Mouse (Mus musculus): Measurements from ENCODE around the gene Zfp526. TPM values are rescaled to one million over a fixed set of nuclear protein-coding genes. Genes with fewer than 3 reads are reported as not detected.

Gene Zfp526
- total RNA-seq, 2 experiments from 2014 or later = 9.3 to 9.4 TPM

DNA sequence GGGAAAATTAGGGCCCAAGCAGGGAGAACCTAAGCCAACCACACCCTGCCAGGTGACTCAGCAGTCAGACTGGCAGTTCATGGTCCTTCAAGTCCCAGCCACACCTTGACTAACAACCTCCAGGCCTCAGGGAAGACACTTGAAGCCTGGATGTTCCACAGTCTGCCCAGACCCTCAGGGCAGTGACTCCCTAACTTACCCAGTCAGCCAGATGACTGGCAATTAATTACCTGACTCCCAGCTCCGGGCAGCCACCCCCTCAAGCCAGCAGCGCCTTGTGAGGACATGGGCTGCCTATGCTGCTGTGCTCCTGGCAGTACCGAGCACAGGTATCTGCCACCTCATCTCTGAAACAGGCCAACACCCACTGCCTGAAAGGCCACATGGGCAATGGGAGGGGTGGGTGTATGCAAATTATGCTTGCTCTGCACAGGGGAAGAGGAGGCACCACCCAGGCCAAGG lies 12.0 kb upstream of the Zfp526 start:
- DNase-seq = no peak

DNA sequence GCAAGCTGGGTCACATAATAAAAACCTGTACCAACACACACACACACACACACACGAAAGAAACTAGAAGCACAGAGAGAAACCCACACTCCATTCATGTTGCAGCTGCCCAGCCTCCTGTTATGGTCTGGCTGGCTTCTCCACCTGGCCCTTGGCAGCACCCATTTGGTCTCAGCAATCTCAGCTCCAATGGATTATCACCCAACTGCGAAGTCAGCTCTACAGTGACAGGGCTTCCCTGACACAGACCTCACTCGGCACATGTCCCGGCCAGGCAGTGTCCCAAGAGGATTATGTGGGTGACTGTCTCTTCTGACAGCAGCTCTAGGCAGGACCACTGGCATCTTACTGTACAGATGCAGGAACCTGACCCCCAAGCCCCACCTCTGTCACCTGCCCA lies 10.7 kb upstream of the Zfp526 start:
- no peak for DNase-seq

DNA sequence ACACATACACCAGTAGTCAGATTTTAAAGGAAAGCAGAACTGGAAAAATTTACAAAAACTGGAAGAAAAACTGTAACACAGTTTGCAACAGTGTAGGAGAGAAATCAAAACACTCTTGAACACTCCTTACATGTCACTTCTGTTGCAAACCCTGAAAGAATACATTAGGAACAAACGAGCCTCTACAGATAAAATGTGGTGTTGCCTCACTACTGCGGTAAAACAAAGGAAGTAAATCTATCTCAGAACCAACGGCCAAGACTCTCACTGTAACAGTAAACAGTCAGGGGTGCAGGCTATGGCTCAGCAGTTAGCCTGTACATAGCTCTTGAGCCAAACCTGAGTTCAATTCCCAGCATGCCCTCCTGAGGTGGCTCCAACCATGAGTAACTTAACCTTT lies 8.1 kb upstream of the Zfp526 start:
- DNase-seq = no peak

- DNase-seq = no peak
Observed at GRCm38 (mm10) chr7:25214172-25214571, 7.1 kb upstream of the Zfp526 start.

GRCm38 (mm10) chr7:25217653-25218395 lies 3.4 kb upstream of the Zfp526 start:
- DNase-seq = no peak

- peak; percentile 43 to 58 for DNase-seq
Observed at GRCm38 (mm10) chr7:25218705-25219415, 2.4 kb upstream of the Zfp526 start.

DNA sequence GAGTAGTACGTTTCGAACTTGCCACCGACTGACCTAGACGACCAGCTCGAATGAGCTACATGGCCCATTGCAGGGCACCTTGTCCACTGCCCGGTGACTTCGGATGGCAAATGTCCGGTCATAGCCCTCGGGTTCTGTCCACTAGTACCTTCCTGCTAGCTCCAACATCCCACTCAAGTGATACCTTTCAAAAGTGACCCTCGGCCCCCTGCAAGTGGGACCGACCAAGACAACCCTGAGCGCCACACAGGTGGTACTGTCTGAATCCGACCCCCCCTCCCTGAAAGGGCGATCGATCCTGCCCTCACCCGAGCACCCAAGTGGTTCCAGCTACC lies 1.8 kb upstream of the Zfp526 start:
- DNase-seq = peak in 1 of 2 experiments; percentile 46

GRCm38 (mm10) chr7:25219756-25220456 lies 1.3 kb upstream of the Zfp526 start:
- DNase-seq = peak; percentile 96 to 97

DNA sequence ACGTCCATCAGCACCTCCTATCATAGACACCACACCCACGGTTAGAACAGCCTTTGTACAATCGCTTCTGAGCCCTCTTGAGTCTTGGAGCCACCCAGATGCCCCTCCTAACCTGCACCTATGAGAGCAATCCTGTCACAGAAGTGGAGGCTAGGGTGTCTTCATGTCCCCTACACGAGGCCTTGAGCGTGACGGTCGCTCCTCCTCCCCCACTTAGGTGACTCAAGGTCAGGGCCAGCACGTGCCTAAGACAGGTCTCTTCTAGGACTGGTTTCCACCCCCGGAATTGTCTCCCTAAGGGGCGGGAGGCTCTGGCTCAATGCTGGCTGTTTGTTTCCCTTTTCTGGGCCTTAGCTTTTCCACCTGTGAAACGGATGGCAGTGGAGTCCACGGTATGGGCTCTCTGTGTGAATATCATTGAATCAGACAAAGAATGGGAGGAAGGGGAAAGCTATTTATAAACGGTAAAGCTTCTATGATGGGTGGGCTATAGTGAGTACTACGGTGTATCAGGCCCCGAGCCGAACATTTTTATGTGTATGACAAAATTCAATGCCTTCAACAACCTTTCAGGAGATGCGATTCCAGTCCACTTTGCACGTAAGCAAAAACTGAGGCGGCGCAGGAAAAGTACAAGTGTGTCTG lies 646 bp upstream of the Zfp526 start, which contains the start of gene Dedd2:
TSS of gene Dedd2 (minus strand) at position 159 of the 645 bp plus-strand sequence.
- DNase-seq = peak; percentile 48 to 62

GRCm38 (mm10) chr7:25222275-25222967 lies 1.2 kb downstream of the Zfp526 start:
- no peak for DNase-seq

- no peak for DNase-seq
Observed at GRCm38 (mm10) chr7:25227523-25228300, 6.5 kb downstream of the Zfp526 start.

DNA sequence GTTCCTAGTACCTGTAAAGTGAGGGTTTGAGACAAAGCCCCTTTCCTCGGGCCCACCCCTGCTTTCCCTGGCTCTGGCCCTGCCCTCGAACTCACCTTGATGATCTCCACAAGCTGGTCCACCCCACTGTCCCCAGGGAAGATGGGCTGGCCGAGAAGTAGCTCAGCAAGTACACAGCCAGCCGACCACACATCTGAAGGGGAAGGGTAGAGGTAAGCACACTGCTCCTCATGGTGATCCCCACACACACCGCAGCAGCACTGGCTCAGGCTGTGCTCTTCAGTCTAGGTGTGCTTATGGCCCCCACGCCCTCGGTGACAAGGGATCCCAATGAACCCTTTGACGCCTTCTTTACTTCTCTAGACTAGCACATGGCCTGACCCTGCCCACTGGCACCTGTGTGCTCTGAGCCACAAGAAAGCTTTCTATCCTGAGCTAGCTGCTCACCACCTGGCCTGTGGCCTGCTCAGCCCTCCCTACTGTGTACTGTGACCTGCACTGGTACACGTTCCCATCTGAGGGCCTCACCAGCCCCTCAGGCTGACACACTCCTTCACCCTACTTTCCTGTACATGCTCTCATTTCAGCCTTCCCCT lies 9.6 kb downstream of the Zfp526 start:
- no peak for DNase-seq

DNA sequence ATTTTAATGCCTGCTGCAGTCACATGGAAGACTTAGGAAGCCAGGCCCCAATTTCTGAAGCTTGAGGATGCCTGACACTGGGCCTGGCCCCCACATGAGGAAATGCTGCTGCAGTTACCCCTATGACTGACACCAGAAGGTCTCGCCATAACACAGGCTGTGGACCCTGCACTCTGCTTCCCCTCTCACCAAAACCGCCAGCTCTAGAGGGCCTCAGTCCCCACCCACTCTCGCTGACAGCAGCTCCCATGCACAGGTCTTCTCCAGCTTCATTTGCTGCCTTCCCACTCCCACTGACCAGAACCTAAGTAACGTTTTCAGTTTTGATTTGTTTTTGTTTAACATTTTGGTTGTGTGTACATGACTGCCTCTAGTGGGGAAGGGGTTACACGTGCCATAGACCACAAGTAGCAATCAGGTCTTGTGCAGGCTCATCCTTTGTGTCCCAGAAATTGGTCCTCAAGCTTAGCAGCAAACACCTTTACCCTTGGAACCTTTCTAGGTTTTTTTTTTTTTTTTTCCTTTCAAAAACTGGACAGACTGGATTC lies 10.9 kb downstream of the Zfp526 start:
- DNase-seq = no peak

DNA sequence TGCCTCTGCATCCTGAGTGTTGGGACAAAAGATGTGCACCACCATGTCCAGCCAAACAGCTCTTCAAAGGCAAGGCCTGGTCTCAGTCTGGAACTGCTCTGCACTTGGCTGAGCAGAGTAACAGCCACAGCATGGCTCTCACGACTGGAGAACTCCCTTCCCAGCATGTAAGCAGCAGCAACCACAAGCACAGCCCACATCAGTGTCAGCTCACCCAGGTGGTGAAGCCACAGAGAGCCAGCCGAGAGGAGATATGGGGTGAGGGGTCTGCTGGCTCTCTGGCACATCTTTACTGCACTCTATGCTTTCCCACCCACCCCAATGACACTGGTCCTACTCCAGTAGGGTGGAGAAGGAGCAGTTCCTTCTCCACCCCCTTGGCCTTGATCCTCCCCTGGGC lies 11.8 kb downstream of the Zfp526 start:
- DNase-seq = no peak

DNA sequence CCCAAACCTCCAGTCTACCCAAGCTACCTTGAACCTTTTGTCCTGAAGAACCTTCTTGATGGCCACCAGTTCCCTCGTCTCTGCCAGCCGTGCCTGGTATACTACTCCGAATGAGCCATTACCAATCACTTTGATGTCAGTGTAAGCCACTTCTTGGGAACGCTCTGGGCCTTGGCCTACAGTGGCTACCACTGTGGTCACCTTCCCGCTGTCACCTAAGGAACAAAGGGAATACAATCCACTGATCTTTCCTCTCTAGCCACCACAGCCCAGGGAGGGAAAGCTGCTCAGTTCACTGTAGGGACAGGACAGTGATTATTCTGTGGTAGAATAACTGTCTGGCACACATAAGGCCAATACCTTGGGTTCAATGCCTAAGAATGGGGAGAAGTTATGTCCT lies 14.3 kb downstream of the Zfp526 start:
- no peak for DNase-seq

DNA sequence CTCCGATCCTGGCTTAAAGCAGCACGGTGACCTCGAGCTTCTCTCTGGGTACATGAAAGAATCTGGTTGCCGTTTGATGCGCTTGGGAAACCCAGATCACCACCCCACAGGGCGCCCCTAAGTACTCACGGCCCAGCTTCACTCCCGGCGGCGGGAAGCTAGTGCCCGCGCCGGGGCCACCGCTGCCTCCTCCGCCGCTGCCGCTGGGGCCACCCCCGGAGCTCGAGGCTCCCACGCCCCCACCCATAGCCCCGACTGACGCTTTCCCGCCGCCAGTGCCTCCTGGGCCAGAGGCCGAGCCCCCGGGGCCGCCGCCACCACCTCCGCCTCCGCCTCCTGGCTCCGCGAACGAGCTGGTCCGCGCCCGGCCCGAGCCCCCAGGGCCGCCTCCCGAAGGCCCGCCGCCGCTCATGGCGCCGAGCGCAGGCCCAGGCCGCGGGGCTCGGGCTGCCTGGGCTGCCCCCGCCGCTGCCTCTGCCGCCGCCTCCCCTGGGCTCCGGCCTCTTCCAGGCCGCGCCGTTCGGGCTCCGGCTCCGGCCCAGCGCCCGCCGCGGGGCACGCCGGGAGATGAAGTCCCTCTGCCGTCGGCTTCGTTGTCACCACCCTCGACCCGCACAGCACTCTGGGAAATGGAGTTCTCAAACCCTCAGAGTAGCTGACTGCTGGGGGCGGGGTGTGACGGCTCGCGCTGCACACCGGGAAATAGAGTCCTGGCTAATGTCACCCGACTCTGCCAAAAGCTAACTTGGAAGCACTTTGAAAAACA lies 16.2 kb downstream of the Zfp526 start, which contains the start of gene Gsk3a:
TSS of gene Gsk3a (minus strand) at position 603 of the 766 bp plus-strand sequence.
- DNase-seq = peak; percentile 98 to 99

GRCm38 (mm10) chr7:25238015-25238706 lies 16.9 kb downstream of the Zfp526 start:
- peak; percentile 92 to 93 for DNase-seq

GRCm38 (mm10) chr7:25238829-25239623 lies 17.8 kb downstream of the Zfp526 start:
- peak; percentile 85 to 86 for DNase-seq

Data from adrenal gland, postnatal 36 days (tissue).